Mouse (Mus musculus) fibroblast of lung, adult 2 months (primary cell): Measurements from ENCODE around the gene Fbrsl1.

Experiments
- DNase-seq: peaks from one replicate; pipeline ENCODE4 v3.0.0-alpha.2; 2011; ENCODE audit warnings: low read depth

The Fbrsl1 gene

DNA sequence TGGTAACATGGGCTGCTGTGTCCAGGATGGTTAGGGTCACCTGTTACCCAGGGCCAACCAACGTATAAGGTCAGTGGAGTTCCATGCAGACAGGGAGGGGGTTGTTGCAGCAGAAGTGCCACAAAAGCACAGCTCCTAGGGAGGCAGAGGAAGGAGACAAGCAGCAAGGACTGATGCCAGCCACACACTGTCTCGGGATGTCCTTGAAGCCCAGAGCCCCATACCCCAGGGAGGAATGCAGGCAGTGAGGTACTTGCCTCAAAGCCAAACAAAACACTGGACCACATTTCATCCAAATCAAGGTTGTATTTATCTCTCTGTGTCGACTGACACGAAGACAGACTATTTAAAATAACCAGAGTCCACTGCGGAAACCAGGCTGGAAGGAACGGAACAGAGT lies 86.8 kb downstream of the Fbrsl1 start:
- no peak for DNase-seq

- peak; percentile 58 for DNase-seq
Measured at GRCm38 (mm10) chr5:110357531-110358179, 90.6 kb downstream of the Fbrsl1 start.

GRCm38 (mm10) chr5:110354716-110355115 lies 93.6 kb downstream of the Fbrsl1 start:
- no peak for DNase-seq

DNA sequence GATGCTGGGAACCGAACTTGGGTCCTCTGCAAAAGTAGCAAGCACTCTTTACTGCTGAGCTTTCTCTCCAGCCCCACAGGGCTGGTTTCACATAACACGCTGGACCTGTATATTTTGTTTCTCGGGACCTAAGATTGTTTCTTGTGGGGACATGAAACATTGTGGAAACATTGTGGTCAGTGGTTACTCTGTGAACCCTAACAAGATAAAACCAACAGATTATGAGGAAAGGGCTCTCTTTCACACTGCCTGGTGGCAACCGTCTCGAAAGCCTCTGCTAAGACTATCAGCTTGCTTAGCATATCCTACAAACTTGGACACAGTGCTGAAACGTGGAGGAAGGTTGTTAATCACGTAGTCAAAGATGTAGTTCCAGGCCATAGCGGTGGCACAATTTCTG lies 101.3 kb downstream of the Fbrsl1 start:
- no peak for DNase-seq

DNA sequence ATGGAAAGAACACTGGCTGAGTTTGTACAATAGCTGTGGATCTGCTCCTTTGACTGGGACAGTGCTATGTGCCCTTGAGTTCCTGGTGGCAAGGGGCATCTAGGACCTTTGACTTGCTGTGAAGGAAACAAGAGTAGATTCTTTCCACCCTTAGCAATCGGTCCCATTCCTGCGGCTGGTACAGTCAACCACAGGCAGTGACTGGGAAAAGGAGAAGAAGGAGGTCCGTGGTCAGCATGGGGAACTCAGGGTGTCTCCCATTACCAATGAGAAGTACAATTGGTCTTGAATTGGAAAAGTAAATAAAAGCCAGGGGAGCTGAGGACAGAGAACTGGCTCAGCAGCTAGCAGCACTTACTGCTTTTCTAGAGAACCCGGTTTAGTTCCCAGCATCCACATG lies 102.8 kb downstream of the Fbrsl1 start:
- DNase-seq: no peak

- DNase-seq: no peak
Measured at GRCm38 (mm10) chr5:110344524-110344923, 103.8 kb downstream of the Fbrsl1 start, which contains the start of gene Lrcol1. TSS of gene Lrcol1 (plus strand) at chr5:110344730.

DNA sequence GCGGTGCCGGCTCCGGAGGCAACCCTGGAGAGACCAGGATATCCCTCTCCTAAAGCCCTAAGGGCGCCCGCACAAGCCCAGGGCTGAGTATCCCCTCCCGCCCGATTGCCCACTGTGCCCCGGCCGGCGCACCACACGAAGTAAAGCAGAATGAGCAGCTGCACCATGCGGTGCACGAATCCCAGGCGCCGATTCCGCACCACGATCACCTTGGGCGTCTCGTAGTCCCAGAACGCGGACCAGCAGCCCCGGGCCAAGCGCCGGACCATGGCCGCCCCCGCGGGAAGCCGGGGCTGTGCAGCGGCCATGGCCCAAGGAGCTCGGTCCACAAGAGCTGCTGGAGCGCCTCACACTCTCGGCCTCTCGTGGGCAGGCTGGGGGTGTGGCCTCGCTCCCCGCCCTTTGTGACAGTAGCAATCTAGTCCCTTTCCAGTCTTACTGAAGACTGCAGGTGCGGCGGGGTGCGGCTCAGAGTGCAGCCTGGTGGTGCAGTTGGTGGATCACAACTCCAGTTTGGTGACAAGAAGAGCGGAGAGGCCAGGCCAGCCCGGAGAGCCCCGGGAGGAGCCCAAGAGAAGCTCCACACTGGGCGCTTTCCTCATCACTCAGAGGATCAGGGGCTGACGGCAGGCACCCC lies 105.5 kb downstream of the Fbrsl1 start, which contains the start of gene P2rx2:
TSS of gene P2rx2 (minus strand) at position 565 of the 637 bp plus-strand sequence.
- DNase-seq: no peak

- no peak for DNase-seq
Measured at GRCm38 (mm10) chr5:110338792-110339191, 109.5 kb downstream of the Fbrsl1 start.

GRCm38 (mm10) chr5:110330508-110330907 lies 117.8 kb downstream of the Fbrsl1 start:
- no peak for DNase-seq

GRCm38 (mm10) chr5:110313127-110313526 lies 135.2 kb downstream of the Fbrsl1 start:
- DNase-seq: no peak
